Mouse (Mus musculus) G1E (cell line): ENCODE results near the gene Wnt6.

ENCODE experiments used
- CTCF ChIP-seq: IDR thresholded peaks from 2 replicates; pipeline ENCODE4 v1.5.1; 2012; ENCODE audit warnings: low read depth, low read length, inconsistent platforms, mixed read lengths
- GATA1 ChIP-seq: IDR thresholded peaks from 2 replicates; pipeline ENCODE4 v1.6.1; 2012; ENCODE audit warnings: borderline replicate concordance, low read length, inconsistent platforms, mixed read lengths
- TAL1 ChIP-seq: conservative IDR thresholded peaks from 2 replicates; pipeline ENCODE4 v1.6.1; 2012; ENCODE audit warnings: low read depth, low read length, inconsistent platforms, mixed read lengths

DNA sequence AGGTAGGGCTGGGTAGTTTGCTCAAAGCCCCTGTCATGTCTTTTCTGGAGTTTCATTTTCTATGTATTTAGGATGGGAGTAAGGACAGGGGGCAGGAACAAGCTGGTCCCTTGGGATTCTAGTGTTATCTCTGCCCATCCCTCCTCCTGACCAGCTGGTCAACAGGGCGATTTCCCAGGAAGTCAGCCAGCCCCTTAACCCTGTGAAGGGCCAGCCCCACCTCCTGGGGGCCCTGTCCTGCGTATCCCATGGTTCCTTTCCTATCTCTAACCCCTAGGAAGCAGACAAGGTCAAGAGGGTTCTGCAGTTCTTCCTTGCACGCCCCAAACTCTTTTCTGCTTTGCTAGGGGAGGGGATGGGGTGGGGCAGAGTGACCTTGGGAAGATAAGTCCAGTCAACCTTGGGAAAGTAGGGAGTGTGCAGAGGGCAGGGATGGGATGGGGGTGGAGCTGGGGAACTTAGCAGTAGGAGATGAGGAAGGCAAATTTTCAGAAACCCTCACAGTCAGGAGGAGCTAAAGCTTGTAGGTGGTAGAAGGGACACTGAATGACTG, 7.3 kb downstream of the Wnt6 start:
- TF ChIP-seq GATA1 (no peak), CTCF (no peak), TAL1 (no peak)
